Mouse (Mus musculus) forebrain, embryonic 15.5 days (tissue): ENCODE measurements around the gene Olfr578. TPM values are rescaled to one million over a fixed set of nuclear protein-coding genes. Genes with fewer than 3 reads are reported as not detected.

Experiments
- polyA plus RNA-seq: library from polyadenylated mRNA; unstranded; fragments of >200 nt; fragmentation: Nextera tagmentation; extraction: Ambion mirVana; gene quantifications from 2 replicates; pipeline ENCODE4 v1.2.1, GENCODE M21; 2015

Gene Olfr578
- polyA plus RNA-seq, 1 experiment from 2014 or later: not detected

Other genes with a start within 250 kb of the Olfr578 start
- gene Olfr560, start 230.0 kb downstream of the Olfr578 start, polyA plus RNA-seq: not detected in 2 replicates
- 0.05 and 0.14 TPM in 2 replicates for gene Olfr78, start 229.9 kb downstream of the Olfr578 start, polyA plus RNA-seq
- gene Olfr561, start 218.1 kb downstream of the Olfr578 start, polyA plus RNA-seq: not detected in 2 replicates
- gene Olfr564, start 185.8 kb downstream of the Olfr578 start, polyA plus RNA-seq: not detected in 2 replicates
- gene Olfr566, start 130.6 kb downstream of the Olfr578 start, polyA plus RNA-seq: not detected in 2 replicates
- not detected in 2 replicates for gene Olfr568, start 112.2 kb downstream of the Olfr578 start, polyA plus RNA-seq
- not detected in 2 replicates for gene Olfr569, start 98.4 kb downstream of the Olfr578 start, polyA plus RNA-seq
- 0.13 TPM in 1 of 2 replicates, not detected in the other for gene Olfr570, start 94.7 kb downstream of the Olfr578 start, polyA plus RNA-seq
- not detected in 2 replicates for gene Olfr571, start 71.8 kb downstream of the Olfr578 start, polyA plus RNA-seq
- not detected in 2 replicates for gene Olfr572, start 64.9 kb downstream of the Olfr578 start, polyA plus RNA-seq
- not detected in 2 replicates for gene Olfr573-ps1, start 46.7 kb downstream of the Olfr578 start, polyA plus RNA-seq
- gene Olfr574, start 40.9 kb downstream of the Olfr578 start, polyA plus RNA-seq: not detected in 2 replicates
- not detected in 2 replicates for gene Olfr575, start 30.5 kb downstream of the Olfr578 start, polyA plus RNA-seq
- gene Olfr576, start 26.7 kb downstream of the Olfr578 start, polyA plus RNA-seq: not detected in 2 replicates
- not detected in 2 replicates for gene Olfr577, start 13.4 kb downstream of the Olfr578 start, polyA plus RNA-seq
- not detected in 2 replicates for gene Olfr582, start 48.7 kb upstream of the Olfr578 start, polyA plus RNA-seq
- not detected in 2 replicates for gene Olfr583, start 62.0 kb upstream of the Olfr578 start, polyA plus RNA-seq
- not detected in 2 replicates for gene Olfr584, start 92.6 kb upstream of the Olfr578 start, polyA plus RNA-seq
- not detected in 2 replicates for gene Olfr585, start 108.4 kb upstream of the Olfr578 start, polyA plus RNA-seq
- gene Olfr586, start 136.3 kb upstream of the Olfr578 start, polyA plus RNA-seq: not detected in 2 replicates
- not detected in 2 replicates for gene Olfr588-ps1, start 151.6 kb upstream of the Olfr578 start, polyA plus RNA-seq
- not detected in 2 replicates for gene Olfr589, start 167.0 kb upstream of the Olfr578 start, polyA plus RNA-seq
- gene Olfr591, start 189.0 kb upstream of the Olfr578 start, polyA plus RNA-seq: not detected in 2 replicates
- gene Olfr592, start 195.5 kb upstream of the Olfr578 start, polyA plus RNA-seq: not detected in 2 replicates
- gene Olfr593, start 222.5 kb upstream of the Olfr578 start, polyA plus RNA-seq: not detected in 2 replicates
- not detected in 2 replicates for gene Olfr594, start 227.7 kb upstream of the Olfr578 start, polyA plus RNA-seq